Mouse (Mus musculus) ES-Bruce4 (cell line): ENCODE measurements around the gene Bod1.

ENCODE experiments used
- CTCF ChIP-seq: IDR thresholded peaks from one replicate; pipeline ENCODE4 v1.8.1; 2011; ENCODE audit warnings: low read depth, low read length
- EP300 ChIP-seq: IDR thresholded peaks from 2 replicates; pipeline ENCODE4 v1.6.1; 2011; ENCODE audit warnings: low read depth, low read length; ENCODE audit not compliant: insufficient read depth
- POLR2A ChIP-seq: IDR thresholded peaks from one replicate; pipeline ENCODE4 v1.8.1; 2011; ENCODE audit warnings: low read length; ENCODE audit not compliant: insufficient read depth

DNA sequence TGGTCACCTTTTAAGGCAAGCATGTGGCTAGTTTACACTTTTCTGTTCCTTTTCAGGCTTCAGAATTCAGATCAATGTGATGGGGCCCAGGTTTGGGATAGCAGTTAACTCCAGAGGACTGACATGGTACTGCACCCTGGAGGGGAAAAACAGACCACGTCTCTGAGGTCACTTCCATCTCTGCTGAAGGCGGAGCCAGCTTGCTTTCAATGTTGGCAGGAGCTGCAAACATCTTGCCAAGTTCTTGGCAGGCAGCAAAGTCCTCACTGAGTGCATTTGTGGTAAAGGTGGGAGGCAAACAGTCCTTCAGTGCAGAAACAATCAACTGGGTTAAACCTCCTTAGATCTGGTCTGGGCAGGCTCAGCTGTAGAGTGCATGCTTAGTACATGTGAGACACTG lies 7.5 kb downstream of the Bod1 start:
- no peak for TF ChIP-seq CTCF
- no peak for TF ChIP-seq POLR2A
- TF ChIP-seq EP300: no peak
